ENCODE assay signal across 19 mouse cellular contexts in the genomic region with DNA sequence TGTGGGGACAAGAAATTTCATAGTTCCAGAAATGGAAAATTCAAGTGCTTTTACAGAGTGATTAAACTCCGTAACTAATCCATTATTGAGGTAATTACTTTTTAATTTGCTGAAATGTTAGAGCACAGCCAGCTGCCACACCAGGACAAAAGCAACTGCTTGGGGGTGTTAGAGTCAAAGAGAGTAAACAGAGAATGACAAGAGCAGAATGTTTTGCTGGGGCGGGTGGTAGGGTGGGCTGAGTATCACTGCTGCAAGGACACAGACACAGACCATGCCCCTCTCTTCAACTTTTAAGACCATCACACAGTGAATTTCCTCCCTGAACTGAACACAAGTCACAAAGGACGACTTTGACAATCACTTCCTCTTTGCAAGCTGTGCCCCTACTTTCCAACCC.
A peak's percentile ranks its signal among the peaks of the same experiment; 100 is the strongest.
DNase-seq lines count a peak whose midpoint lies in the region; ATAC-seq and TF ChIP-seq lines count a peak whose summit lies in the region.
"Had no signal": no experiment of that assay in that cellular context is flagged by ENCODE, and none has a peak within 500 bp of the region (broad histone marks: within the 10 kb centered on the region; RNA-seq: fewer than 3 reads in every experiment).

No protein-coding gene starts in this region.

- WGBS in hindbrain, embryonic 15.5 days, result 37% methylated on average over 3 of the region's 3 CpGs
- 49% methylated on average over 3 of the region's 3 CpGs for WGBS in hindbrain, embryonic 13.5 days
- WGBS in lung, embryonic 15.5 days, result 24% methylated on average over 3 of the region's 3 CpGs

- no peak overlapping the region for H3K4me3 ChIP-seq in hindbrain, embryonic 15.5 days
- no peak overlapping the region for H3K4me3 ChIP-seq in hindbrain, embryonic 13.5 days
- H3K4me3 ChIP-seq in lung, embryonic 15.5 days, result no peak overlapping the region
- no peak overlapping the region for H3K4me3 ChIP-seq in layer of hippocampus, adult 2 months
- H3K4me3 ChIP-seq: liver, embryonic 12.5 days; midbrain, embryonic 13.5 days had no signal

- ATAC-seq in hindbrain, embryonic 15.5 days (ENCODE audit: low FRiP score, low read depth), result 0 out of 2 replicates have a peak, but pooled peaks have one; percentile 38
- ATAC-seq in hindbrain, embryonic 13.5 days (ENCODE audit: low FRiP score), result no peak
- ATAC-seq in lung, embryonic 15.5 days (ENCODE audit: borderline replicate concordance, extremely low read depth, low FRiP score, low TSS enrichment), result peak; percentile 49; the same call in 1 of the 2 replicates
- peak; percentile 50; the same call in 1 of the 2 replicates for ATAC-seq in common myeloid progenitor, adult 5-6 weeks (replicated peaks; ENCODE audit: low read depth, poor library complexity, severe bottlenecking)
- ATAC-seq: liver, embryonic 12.5 days; midbrain, embryonic 13.5 days had no signal

- H3K27ac ChIP-seq in hindbrain, embryonic 15.5 days (replicated peaks), result no peak overlapping the region
- H3K27ac ChIP-seq in hindbrain, embryonic 13.5 days, result no peak overlapping the region
- no peak overlapping the region for H3K27ac ChIP-seq in lung, embryonic 15.5 days
- H3K27ac ChIP-seq in layer of hippocampus, adult 2 months, result no peak overlapping the region
- H3K27ac ChIP-seq: kidney, postnatal 0 days; liver, embryonic 12.5 days; macrophage; midbrain, embryonic 13.5 days had no signal

- DNase-seq in lung, postnatal 14 days, result no peak
- DNase-seq in lung, postnatal 36 days, result peak; percentile 13
- DNase-seq in layer of hippocampus, adult 2 months (ENCODE audit: low spot score in 2 of 2), result no peak
- DNase-seq in cerebellum, postnatal 14 days, result no peak
- DNase-seq: adrenal gland, adult 8-10 months; cerebellum, adult 11 months; cerebellum, postnatal 10 days; heart, postnatal 36 days; right cerebral cortex, postnatal 4 days; thymus, adult 2 months had no signal

- no peak overlapping the region for H3K4me2 ChIP-seq in hindbrain, embryonic 15.5 days
- no peak overlapping the region for H3K4me2 ChIP-seq in hindbrain, embryonic 13.5 days
- H3K4me2 ChIP-seq in lung, embryonic 15.5 days, result no peak overlapping the region
- H3K4me2 ChIP-seq: heart, embryonic 11.5 days; liver, embryonic 12.5 days; midbrain, embryonic 13.5 days had no signal

- no peak overlapping the region for H3K9ac ChIP-seq in hindbrain, embryonic 15.5 days
- H3K9ac ChIP-seq in hindbrain, embryonic 13.5 days, result no peak overlapping the region
- H3K9ac ChIP-seq in lung, embryonic 15.5 days, result no peak overlapping the region
- H3K9ac ChIP-seq: liver, embryonic 12.5 days; midbrain, embryonic 13.5 days had no signal

- TF ChIP-seq CTCF in layer of hippocampus, adult 2 months (conservative IDR thresholded peaks at IDR 0.05), result no peak

- H3K36me3 ChIP-seq in hindbrain, embryonic 15.5 days, result no peaks in the 10 kb centered on the region
- no peaks in the 10 kb centered on the region for H3K36me3 ChIP-seq in hindbrain, embryonic 13.5 days
- no peaks in the 10 kb centered on the region for H3K36me3 ChIP-seq in lung, embryonic 15.5 days
- H3K36me3 ChIP-seq: liver, embryonic 12.5 days; midbrain, embryonic 13.5 days had no signal

- H3K27me3 ChIP-seq in hindbrain, embryonic 15.5 days, result no peaks in the 10 kb centered on the region
- H3K27me3 ChIP-seq in hindbrain, embryonic 13.5 days, result no peaks in the 10 kb centered on the region
- no peaks in the 10 kb centered on the region for H3K27me3 ChIP-seq in lung, embryonic 15.5 days
- H3K27me3 ChIP-seq: liver, embryonic 12.5 days; midbrain, embryonic 13.5 days had no signal

- no peaks in the 10 kb centered on the region for H3K9me3 ChIP-seq in hindbrain, embryonic 15.5 days
- H3K9me3 ChIP-seq in hindbrain, embryonic 13.5 days, result no peaks in the 10 kb centered on the region
- H3K9me3 ChIP-seq in lung, embryonic 15.5 days, result no peaks in the 10 kb centered on the region
- H3K9me3 ChIP-seq: liver, embryonic 12.5 days; midbrain, embryonic 13.5 days had no signal

- H3K4me1 ChIP-seq in hindbrain, embryonic 15.5 days (replicated peaks), result no peaks in the 10 kb centered on the region
- no peaks in the 10 kb centered on the region for H3K4me1 ChIP-seq in hindbrain, embryonic 13.5 days (replicated peaks)
- H3K4me1 ChIP-seq in lung, embryonic 15.5 days, result no peaks in the 10 kb centered on the region
- H3K4me1 ChIP-seq: liver, embryonic 12.5 days; midbrain, embryonic 13.5 days had no signal
